Mouse (Mus musculus) cortical plate, adult 2 months (tissue): ENCODE measurements around the gene Kdelr3. TPM values are rescaled to one million over a fixed set of nuclear protein-coding genes. Genes with fewer than 3 reads are reported as not detected.

ENCODE experiments used
- H3K27ac ChIP-seq: fragments of 200-500 bp; 2 replicates; pipeline ENCODE4 v1.5.1; 2012; ENCODE audit warnings: low read length, control low read depth, inconsistent platforms; ENCODE audit not compliant: insufficient read depth
- H3K4me1 ChIP-seq: fragments of 200-500 bp; 2 replicates; pipeline ENCODE4 v1.6.1; 2011; ENCODE audit warnings: low read length; ENCODE audit not compliant: control insufficient read depth, insufficient read depth
- H3K4me3 ChIP-seq: fragments of 200-500 bp; 2 replicates; pipeline ENCODE4 v1.5.1; 2011; ENCODE audit warnings: mild to moderate bottlenecking, low read length, control low read depth; ENCODE audit not compliant: insufficient read depth
- CTCF ChIP-seq: fragments of 200-500 bp; IDR thresholded peaks from 2 replicates; pipeline ENCODE4 v1.5.1; 2011; ENCODE audit warnings: mild to moderate bottlenecking, control low read depth, low read length; ENCODE audit not compliant: insufficient read depth; ENCODE audit errors: extremely low read depth
- POLR2A ChIP-seq: fragments of 200-500 bp; IDR thresholded peaks from 2 replicates; pipeline ENCODE4 v1.6.1; 2011; ENCODE audit warnings: mild to moderate bottlenecking, low read length, control low read depth; ENCODE audit not compliant: insufficient read depth; ENCODE audit errors: extremely low read depth
- polyA plus RNA-seq: library from polyadenylated mRNA; depleted of rRNA; stranded (reverse); fragments of >200 nt; gene quantifications from 2 replicates; pipeline ENCODE4 v1.2.3, GENCODE M21; 2012; rRNA removed

Kdelr3 gene
- 1.3 and 1.4 TPM in 2 replicates for polyA plus RNA-seq

GRCm38 (mm10) chr15:79516171-79517096 is at the start of gene Kdelr3:
TSS of gene Kdelr3 (plus strand) at chr15:79516411.
- H3K27ac ChIP-seq: no peak within 1 kb of the TSS
- H3K4me1 ChIP-seq: no peaks in the 10 kb centered on the region; the same call in 1 of the 2 replicates
- TF ChIP-seq POLR2A: no peak
- no peak for TF ChIP-seq CTCF
- peak within 1 kb of the TSS; percentile 34 for H3K4me3 ChIP-seq

GRCm38 (mm10) chr15:79466601-79467286 is 49.5 kb upstream of the Kdelr3 start:
- H3K27ac ChIP-seq: no peak overlapping the region
- H3K4me1 ChIP-seq: peaks cover 2% of the 10 kb centered on the region; the same call in 1 of the 2 replicates
- TF ChIP-seq CTCF (peak; percentile 99), POLR2A (no peak)
- H3K4me3 ChIP-seq: no peak overlapping the region

GRCm38 (mm10) chr15:79469577-79469976 is 46.6 kb upstream of the Kdelr3 start:
- peaks cover 3% of the 10 kb centered on the region; the same call in 1 of the 2 replicates for H3K4me1 ChIP-seq
- no peak for TF ChIP-seq POLR2A
- no peak for TF ChIP-seq CTCF
- no peak overlapping the region for H3K27ac ChIP-seq
- no peak overlapping the region for H3K4me3 ChIP-seq

- no peak overlapping the region for H3K27ac ChIP-seq
- TF ChIP-seq POLR2A (no peak), CTCF (no peak)
- no peak overlapping the region for H3K4me3 ChIP-seq
Measured at GRCm38 (mm10) chr15:79470583-79470982, 45.6 kb upstream of the Kdelr3 start.

GRCm38 (mm10) chr15:79471095-79471494 is 45.1 kb upstream of the Kdelr3 start:
- no peak overlapping the region for H3K27ac ChIP-seq
- TF ChIP-seq CTCF: no peak
- no peak for TF ChIP-seq POLR2A
- peaks cover 3% of the 10 kb centered on the region; the same call in 1 of the 2 replicates for H3K4me1 ChIP-seq
- H3K4me3 ChIP-seq: no peak overlapping the region

More at GRCm38 (mm10) chr15:79470583-79470982, 45.6 kb upstream of the Kdelr3 start:
- H3K4me1 ChIP-seq: peaks cover 3% of the 10 kb centered on the region; the same call in 1 of the 2 replicates

GRCm38 (mm10) chr15:79473042-79473441 is 43.2 kb upstream of the Kdelr3 start:
- no peak overlapping the region for H3K4me3 ChIP-seq
- H3K27ac ChIP-seq: no peak overlapping the region
- TF ChIP-seq POLR2A (no peak), CTCF (no peak)
- peaks cover 3% of the 10 kb centered on the region; the same call in 1 of the 2 replicates for H3K4me1 ChIP-seq

- no peak for TF ChIP-seq CTCF
- no peak for TF ChIP-seq POLR2A
- peaks cover 5% of the 10 kb centered on the region; the same call in 1 of the 2 replicates for H3K4me1 ChIP-seq
- no peak overlapping the region for H3K27ac ChIP-seq
- no peak overlapping the region for H3K4me3 ChIP-seq
Measured at GRCm38 (mm10) chr15:79473638-79474355, 42.4 kb upstream of the Kdelr3 start.

- TF ChIP-seq CTCF (no peak), POLR2A (no peak)
- 0 out of 2 replicates have a peak, but pooled peaks cover 2% of the 10 kb centered on the region for H3K4me1 ChIP-seq
- H3K4me3 ChIP-seq: no peak overlapping the region
- H3K27ac ChIP-seq: no peak overlapping the region
Measured at GRCm38 (mm10) chr15:79477227-79477626, 39.0 kb upstream of the Kdelr3 start.
